Mouse (Mus musculus): ENCODE results near the gene Kcnq5. TPM values are rescaled to one million over a fixed set of nuclear protein-coding genes. Genes with fewer than 3 reads are reported as not detected.
A peak's percentile ranks its signal among the peaks of the same experiment; 100 is the strongest.

Kcnq5 gene
- polyA plus RNA-seq (2014; fragmentation: Nextera tagmentation; extraction: Ambion mirVana) = 4.2 and 5.3 TPM in 2 replicates

GRCm38 (mm10) chr1:21961251-21962082, at the start of gene Kcnq5:
TSS of gene Kcnq5 (minus strand) at chr1:21961942.
- peaks cover 16% of the 10 kb centered on the region for H3K4me1 ChIP-seq (ENCODE audit: control insufficient read depth, insufficient read depth, low read length)
- under 1% methylated on average over 83 of the region's 89 CpGs for WGBS (ENCODE audit: insufficient replicate concordance)
- peak within 1 kb of the TSS; percentile 82 for H3K4me3 ChIP-seq (ENCODE audit: low read depth, low read length)
- H3K9ac ChIP-seq (ENCODE audit: low read depth, low read length) = peak within 1 kb of the TSS; percentile 71
- H3K36me3 ChIP-seq (ENCODE audit: control insufficient read depth, insufficient read depth, low read length) = no peaks in the 10 kb centered on the region
- H3K27me3 ChIP-seq (ENCODE audit: control insufficient read depth, insufficient read depth, low read length) = no peaks in the 10 kb centered on the region
- H3K9me3 ChIP-seq (replicated peaks; ENCODE audit: control insufficient read depth, low read length) = no peaks in the 10 kb centered on the region
- peak; percentile 70 for ATAC-seq (replicated peaks; ENCODE audit: insufficient number of reproducible peaks, low FRiP score, low TSS enrichment)
- peak within 1 kb of the TSS; percentile 94 for H3K4me2 ChIP-seq
- peak within 1 kb of the TSS; percentile 95 for H3K27ac ChIP-seq (ENCODE audit: low read depth, low read length)

- no peak overlapping the region for H3K4me3 ChIP-seq (ENCODE audit: low read depth, low read length)
- no peaks in the 10 kb centered on the region for H3K27me3 ChIP-seq (ENCODE audit: control insufficient read depth, insufficient read depth, low read length)
- no peak overlapping the region for H3K27ac ChIP-seq (ENCODE audit: low read depth, low read length)
- H3K4me1 ChIP-seq (ENCODE audit: control insufficient read depth, insufficient read depth, low read length) = no peaks in the 10 kb centered on the region
- no peaks in the 10 kb centered on the region for H3K9me3 ChIP-seq (replicated peaks; ENCODE audit: control insufficient read depth, low read length)
- no peak for ATAC-seq (replicated peaks; ENCODE audit: insufficient number of reproducible peaks, low FRiP score, low TSS enrichment)
- H3K4me2 ChIP-seq = no peak overlapping the region
- no peaks in the 10 kb centered on the region for H3K36me3 ChIP-seq (ENCODE audit: control insufficient read depth, insufficient read depth, low read length)
- no peak overlapping the region for H3K9ac ChIP-seq (ENCODE audit: low read depth, low read length)
Observed at GRCm38 (mm10) chr1:21979755-21980154, 18.0 kb upstream of the Kcnq5 start.

GRCm38 (mm10) chr1:21979292-21979691, 17.6 kb upstream of the Kcnq5 start:
- H3K36me3 ChIP-seq (ENCODE audit: control insufficient read depth, insufficient read depth, low read length) = no peaks in the 10 kb centered on the region
- no peak overlapping the region for H3K4me3 ChIP-seq (ENCODE audit: low read depth, low read length)
- no peak for ATAC-seq (replicated peaks; ENCODE audit: insufficient number of reproducible peaks, low FRiP score, low TSS enrichment)
- no peak overlapping the region for H3K9ac ChIP-seq (ENCODE audit: low read depth, low read length)
- H3K27ac ChIP-seq (ENCODE audit: low read depth, low read length) = no peak overlapping the region
- H3K9me3 ChIP-seq (replicated peaks; ENCODE audit: control insufficient read depth, low read length) = no peaks in the 10 kb centered on the region
- H3K4me2 ChIP-seq = no peak overlapping the region
- H3K27me3 ChIP-seq (ENCODE audit: control insufficient read depth, insufficient read depth, low read length) = no peaks in the 10 kb centered on the region
- no peaks in the 10 kb centered on the region for H3K4me1 ChIP-seq (ENCODE audit: control insufficient read depth, insufficient read depth, low read length)
- 54% methylated on average over 1 of the region's 1 CpGs for WGBS (ENCODE audit: insufficient replicate concordance)

GRCm38 (mm10) chr1:21974040-21974439, 12.3 kb upstream of the Kcnq5 start:
- no peaks in the 10 kb centered on the region for H3K36me3 ChIP-seq (ENCODE audit: control insufficient read depth, insufficient read depth, low read length)
- H3K9ac ChIP-seq (ENCODE audit: low read depth, low read length) = no peak overlapping the region
- H3K4me2 ChIP-seq = no peak overlapping the region
- H3K27me3 ChIP-seq (ENCODE audit: control insufficient read depth, insufficient read depth, low read length) = no peaks in the 10 kb centered on the region
- WGBS (ENCODE audit: insufficient replicate concordance) = 79% methylated on average over 3 of the region's 3 CpGs
- no peak overlapping the region for H3K27ac ChIP-seq (ENCODE audit: low read depth, low read length)
- ATAC-seq (replicated peaks; ENCODE audit: insufficient number of reproducible peaks, low FRiP score, low TSS enrichment) = no peak
- no peaks in the 10 kb centered on the region for H3K4me1 ChIP-seq (ENCODE audit: control insufficient read depth, insufficient read depth, low read length)
- H3K9me3 ChIP-seq (replicated peaks; ENCODE audit: control insufficient read depth, low read length) = no peaks in the 10 kb centered on the region
- no peak overlapping the region for H3K4me3 ChIP-seq (ENCODE audit: low read depth, low read length)

- H3K4me3 ChIP-seq (ENCODE audit: low read depth, low read length) = no peak overlapping the region
- H3K27me3 ChIP-seq (ENCODE audit: control insufficient read depth, insufficient read depth, low read length) = no peaks in the 10 kb centered on the region
- WGBS (ENCODE audit: insufficient replicate concordance) = 35% methylated on average over 3 of the region's 3 CpGs
- H3K9me3 ChIP-seq (replicated peaks; ENCODE audit: control insufficient read depth, low read length) = no peaks in the 10 kb centered on the region
- H3K4me1 ChIP-seq (ENCODE audit: control insufficient read depth, insufficient read depth, low read length) = peaks cover 11% of the 10 kb centered on the region
- no peaks in the 10 kb centered on the region for H3K36me3 ChIP-seq (ENCODE audit: control insufficient read depth, insufficient read depth, low read length)
- no peak overlapping the region for H3K4me2 ChIP-seq
- H3K9ac ChIP-seq (ENCODE audit: low read depth, low read length) = no peak overlapping the region
- H3K27ac ChIP-seq (ENCODE audit: low read depth, low read length) = no peak overlapping the region
- ATAC-seq (replicated peaks; ENCODE audit: insufficient number of reproducible peaks, low FRiP score, low TSS enrichment) = no peak
Observed at GRCm38 (mm10) chr1:21967139-21967538, 5.4 kb upstream of the Kcnq5 start.

GRCm38 (mm10) chr1:21962896-21963864, 1.4 kb upstream of the Kcnq5 start:
- Histone ChIP-seq H3K9ac (ENCODE audit: low read depth, low read length) (no peak overlapping the region), H3K4me1 (ENCODE audit: control insufficient read depth, insufficient read depth, low read length) (peaks cover 16% of the 10 kb centered on the region), H3K4me3 (ENCODE audit: low read depth, low read length) (peak overlapping the region; percentile 82), H3K27ac (ENCODE audit: low read depth, low read length) (peak overlapping the region; percentile 37; the same call in 1 of the 2 replicates), H3K27me3 (ENCODE audit: control insufficient read depth, insufficient read depth, low read length) (no peaks in the 10 kb centered on the region), H3K9me3 (replicated peaks; ENCODE audit: control insufficient read depth, low read length) (no peaks in the 10 kb centered on the region), H3K4me2 (peak overlapping the region; percentile 94), H3K36me3 (ENCODE audit: control insufficient read depth, insufficient read depth, low read length) (no peaks in the 10 kb centered on the region)
- WGBS (ENCODE audit: insufficient replicate concordance) = 16% methylated on average over 16 of the region's 16 CpGs
- ATAC-seq (replicated peaks; ENCODE audit: insufficient number of reproducible peaks, low FRiP score, low TSS enrichment) = no peak

- no peaks in the 10 kb centered on the region for H3K27me3 ChIP-seq (ENCODE audit: control insufficient read depth, insufficient read depth, low read length)
- peak overlapping the region; percentile 95 for H3K27ac ChIP-seq (ENCODE audit: low read depth, low read length)
- peak overlapping the region; percentile 71 for H3K9ac ChIP-seq (ENCODE audit: low read depth, low read length)
- H3K4me3 ChIP-seq (ENCODE audit: low read depth, low read length) = peak overlapping the region; percentile 82
- under 1% methylated on average over 19 of the region's 19 CpGs for WGBS (ENCODE audit: insufficient replicate concordance)
- peak overlapping the region; percentile 94 for H3K4me2 ChIP-seq
- no peaks in the 10 kb centered on the region for H3K36me3 ChIP-seq (ENCODE audit: control insufficient read depth, insufficient read depth, low read length)
- H3K4me1 ChIP-seq (ENCODE audit: control insufficient read depth, insufficient read depth, low read length) = peaks cover 16% of the 10 kb centered on the region
- no peaks in the 10 kb centered on the region for H3K9me3 ChIP-seq (replicated peaks; ENCODE audit: control insufficient read depth, low read length)
- peak; percentile 11; the same call in 1 of the 2 replicates for ATAC-seq (replicated peaks; ENCODE audit: insufficient number of reproducible peaks, low FRiP score, low TSS enrichment)
Observed at GRCm38 (mm10) chr1:21962083-21962471, 335 bp upstream of the Kcnq5 start.

- Histone ChIP-seq H3K27ac (ENCODE audit: low read depth, low read length) (peak overlapping the region; percentile 95), H3K4me1 (ENCODE audit: control insufficient read depth, insufficient read depth, low read length) (peaks cover 16% of the 10 kb centered on the region)
- under 1% methylated on average over 48 of the region's 48 CpGs for WGBS (ENCODE audit: insufficient replicate concordance)
Observed at GRCm38 (mm10) chr1:21960421-21961250, 1.1 kb downstream of the Kcnq5 start.

More at GRCm38 (mm10) chr1:21960421-21961250, 1.1 kb downstream of the Kcnq5 start:
- Histone ChIP-seq H3K27me3 (ENCODE audit: control insufficient read depth, insufficient read depth, low read length) (no peaks in the 10 kb centered on the region), H3K4me2 (peak overlapping the region; percentile 94), H3K36me3 (ENCODE audit: control insufficient read depth, insufficient read depth, low read length) (no peaks in the 10 kb centered on the region), H3K9ac (ENCODE audit: low read depth, low read length) (peak overlapping the region; percentile 71), H3K4me3 (ENCODE audit: low read depth, low read length) (peak overlapping the region; percentile 82), H3K9me3 (replicated peaks; ENCODE audit: control insufficient read depth, low read length) (no peaks in the 10 kb centered on the region)
- peak; percentile 64 for ATAC-seq (replicated peaks; ENCODE audit: insufficient number of reproducible peaks, low FRiP score, low TSS enrichment)
